Mouse (Mus musculus) layer of hippocampus, adult 11-12 months (tissue): ENCODE data around the gene Hcrtr2.

ENCODE experiments used
- DNase-seq: peaks from one replicate; pipeline ENCODE4 v3.0.0; 2022; ENCODE audit warnings: low spot score

Hcrtr2 gene

DNA sequence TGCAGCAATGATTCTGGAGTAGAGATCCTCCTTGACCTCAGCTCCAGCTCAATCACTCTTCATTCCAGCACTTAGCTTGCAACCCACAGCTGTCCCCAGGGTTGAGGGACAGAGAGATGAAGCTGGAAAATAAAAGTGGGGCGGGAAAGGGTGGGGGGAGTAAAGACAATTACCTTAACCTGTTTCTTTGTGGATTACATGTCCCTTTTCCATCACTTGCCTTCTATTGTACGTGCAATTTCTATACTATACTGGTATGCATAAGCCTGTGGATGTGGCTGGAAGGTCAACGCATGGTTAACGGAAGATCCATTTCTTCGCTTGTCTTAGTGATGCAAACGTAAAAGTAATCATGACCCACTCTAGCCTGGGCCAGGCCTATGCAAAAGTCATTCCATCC, at the start of gene Hcrtr2:
TSS of gene Hcrtr2 (minus strand) at position 101 of the 400 bp plus-strand sequence.
- no peak for DNase-seq

DNA sequence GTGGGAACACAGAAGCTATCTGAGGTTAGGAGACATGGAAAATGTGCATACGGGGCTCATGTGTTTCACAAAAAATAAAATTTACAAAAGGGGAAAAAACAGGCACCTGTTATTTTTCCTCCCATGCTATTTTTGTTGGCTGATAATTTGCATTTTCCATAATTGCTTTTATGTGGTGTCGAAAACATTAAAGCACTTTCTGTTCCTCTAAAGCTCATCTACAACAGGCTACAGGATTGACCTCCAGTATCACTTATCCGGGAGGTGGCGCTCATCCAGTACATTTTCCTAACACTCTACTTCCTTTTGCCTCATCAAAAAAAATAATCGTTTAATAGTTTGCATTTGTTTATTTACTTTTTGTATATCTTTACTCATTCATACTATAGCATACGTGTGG, 41.2 kb upstream of the Hcrtr2 start:
- DNase-seq: no peak

DNA sequence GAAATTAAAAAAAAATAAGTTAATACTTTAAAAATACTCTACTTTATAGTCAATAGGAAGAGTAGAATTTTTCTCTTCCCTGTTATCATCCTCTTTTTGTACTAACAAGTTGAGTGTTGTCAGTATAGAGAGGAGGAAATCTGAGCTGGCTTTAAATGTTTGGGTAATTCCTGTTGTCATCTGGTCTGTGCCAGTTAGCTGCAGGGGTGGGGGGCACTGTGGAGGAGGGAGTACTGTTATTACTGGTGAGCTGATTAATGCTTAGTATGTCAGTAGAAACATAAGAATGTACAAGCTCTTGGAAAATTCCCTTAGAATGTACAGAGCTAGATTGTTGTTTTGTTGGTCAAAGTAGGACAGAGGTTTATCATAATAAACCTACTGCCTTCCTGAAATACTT, 36.7 kb upstream of the Hcrtr2 start:
- DNase-seq: no peak

GRCm38 (mm10) chr9:76352346-76352745, 28.7 kb upstream of the Hcrtr2 start:
- no peak for DNase-seq

- no peak for DNase-seq
Measured at GRCm38 (mm10) chr9:76347298-76347697, 23.6 kb upstream of the Hcrtr2 start.

GRCm38 (mm10) chr9:76331081-76331480, 7.4 kb upstream of the Hcrtr2 start:
- peak; percentile 53 for DNase-seq

DNA sequence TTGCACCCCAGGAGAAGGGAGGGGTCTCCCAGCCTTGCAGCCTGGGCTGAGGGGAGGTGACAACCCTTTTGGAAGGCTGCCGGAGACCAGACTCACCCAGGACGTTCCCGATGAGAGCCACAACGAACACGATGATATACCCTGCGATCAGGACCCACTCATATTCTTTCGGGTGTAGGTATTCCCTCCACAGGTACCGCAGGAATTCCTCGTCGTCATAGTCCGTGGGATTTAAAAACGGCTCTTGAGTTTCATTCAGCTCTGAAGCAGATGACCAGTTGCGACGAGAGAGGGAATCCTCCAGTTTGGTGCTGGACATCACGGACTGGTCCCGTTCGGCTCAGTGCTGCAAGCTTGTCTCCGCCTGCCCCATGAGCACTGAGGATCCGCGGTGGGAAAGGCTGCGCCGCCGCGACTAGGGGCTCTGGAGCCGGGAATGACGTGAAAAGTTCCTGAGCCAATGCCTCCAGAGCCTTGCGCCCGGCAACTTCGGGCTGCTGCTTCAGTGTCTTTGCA, 412 bp downstream of the Hcrtr2 start:
- DNase-seq: peak; percentile 20

DNA sequence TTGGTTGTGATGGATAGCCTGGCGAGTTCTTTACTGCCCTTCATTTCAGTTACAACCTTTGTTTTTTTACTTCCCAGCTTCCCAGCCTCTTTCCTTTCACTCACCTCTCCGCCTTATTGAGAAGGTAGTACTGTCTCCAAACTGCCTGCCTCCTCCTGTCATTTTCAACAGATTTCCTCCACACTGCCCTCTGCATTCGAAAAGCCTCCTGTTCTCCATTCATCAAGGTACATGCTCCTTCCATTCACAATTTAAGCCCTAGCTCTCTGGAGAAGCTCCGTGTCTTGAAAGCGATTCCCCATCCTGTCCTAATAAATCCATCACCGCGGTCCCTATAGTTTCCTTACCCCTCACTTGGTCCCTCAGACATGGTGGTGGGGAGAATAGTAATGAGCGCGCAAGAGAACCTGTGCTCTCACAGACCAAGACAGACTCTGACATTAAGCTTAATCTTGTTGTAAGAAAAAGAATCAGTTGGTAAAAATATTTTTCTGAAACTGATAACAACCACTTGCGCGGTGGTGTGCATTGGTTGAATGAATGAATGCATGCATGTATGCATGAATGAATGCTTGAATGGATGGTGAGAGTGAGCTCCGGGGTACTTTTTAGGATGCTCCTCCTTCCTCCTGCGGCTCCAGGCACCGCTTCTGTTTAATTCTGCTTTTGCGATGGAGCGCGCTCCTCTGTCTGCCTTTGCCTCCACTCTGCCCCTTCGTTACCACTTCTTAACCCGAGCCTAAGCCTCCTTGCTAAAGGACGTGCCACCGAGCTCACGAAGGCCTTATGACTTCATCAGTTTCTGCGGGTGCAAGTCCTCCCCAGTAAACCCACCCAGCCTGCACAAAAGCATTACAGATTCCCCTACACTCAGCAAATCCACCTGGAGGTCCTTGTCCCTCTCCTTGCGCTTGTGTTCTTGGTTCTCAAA, 1.3 kb downstream of the Hcrtr2 start:
- no peak for DNase-seq

DNA sequence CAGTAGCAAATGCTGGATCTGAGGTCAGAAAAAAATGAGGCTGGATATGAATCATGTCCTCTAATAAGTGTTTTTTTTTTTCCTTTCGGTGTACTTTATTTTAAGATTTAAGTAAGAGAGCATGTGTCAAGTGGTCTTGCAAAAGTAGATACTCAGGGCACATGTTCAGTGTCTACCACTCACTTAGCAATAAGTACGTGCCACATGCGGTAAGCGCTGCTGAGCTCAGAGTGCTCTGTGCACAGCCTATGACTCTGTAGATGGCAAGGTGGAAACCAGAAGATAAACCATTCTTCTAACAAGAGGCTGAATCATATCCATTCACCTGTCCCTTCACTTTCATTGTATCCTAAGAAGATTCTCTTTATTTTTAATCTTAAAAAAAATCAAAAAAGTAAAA, 2.1 kb downstream of the Hcrtr2 start:
- DNase-seq: no peak

DNA sequence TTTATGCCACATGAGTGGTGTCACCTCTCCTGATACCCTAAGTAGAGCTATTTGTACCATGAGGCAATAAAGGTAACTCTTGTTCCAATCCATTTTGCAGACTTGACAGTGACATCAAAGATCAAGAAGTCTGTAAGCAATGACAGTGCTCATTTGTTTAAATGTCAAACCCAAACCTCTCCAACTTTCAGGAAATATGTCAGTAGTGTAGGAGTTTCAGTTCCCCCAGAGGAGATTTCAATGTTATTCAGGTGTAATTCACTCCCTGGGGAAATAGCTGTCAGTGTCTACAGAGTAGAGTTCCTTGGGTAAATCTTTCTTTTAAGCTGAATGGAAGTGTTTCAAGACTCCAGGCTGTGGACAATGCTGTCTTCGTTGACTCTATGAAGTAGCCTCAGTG, 2.9 kb downstream of the Hcrtr2 start:
- DNase-seq: no peak

DNA sequence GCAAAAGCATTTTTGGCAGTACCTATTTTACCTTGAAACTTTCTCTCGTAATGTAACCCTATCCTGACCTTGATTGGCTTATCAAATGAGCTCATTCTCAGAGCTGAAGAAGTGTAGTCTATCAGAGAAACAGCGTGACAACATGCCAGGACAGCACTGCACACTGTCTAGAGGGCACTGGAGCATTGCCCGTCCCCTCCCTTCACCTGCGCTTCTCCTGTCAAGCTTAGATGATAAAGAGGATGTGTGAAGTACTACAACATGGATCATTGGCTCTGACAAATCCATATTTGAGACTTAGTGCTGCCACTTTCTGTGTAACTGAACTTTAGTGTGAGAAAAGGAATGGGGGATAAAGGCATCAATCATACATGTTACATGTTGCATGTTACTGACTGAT, 5.4 kb downstream of the Hcrtr2 start:
- DNase-seq: no peak

DNA sequence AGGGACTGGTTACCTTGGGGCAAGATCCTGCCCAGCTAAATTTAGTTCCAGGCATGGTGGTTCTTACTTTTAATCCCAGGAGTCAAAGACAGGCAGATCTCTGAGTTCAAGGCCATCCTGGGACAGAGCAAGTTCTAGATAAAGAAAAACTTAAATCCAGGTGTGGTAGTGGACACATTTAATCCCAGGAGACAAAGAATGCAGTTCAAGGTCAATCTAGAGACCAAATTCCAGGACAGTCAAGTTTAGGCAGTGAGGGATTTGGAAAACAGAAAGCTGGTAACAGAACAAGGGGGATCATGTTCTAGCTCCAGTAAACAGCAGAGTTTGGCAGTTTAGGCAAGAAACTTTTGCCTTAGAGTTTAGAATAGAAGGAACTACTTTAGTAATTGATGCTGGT, 8.6 kb downstream of the Hcrtr2 start:
- no peak for DNase-seq

DNA sequence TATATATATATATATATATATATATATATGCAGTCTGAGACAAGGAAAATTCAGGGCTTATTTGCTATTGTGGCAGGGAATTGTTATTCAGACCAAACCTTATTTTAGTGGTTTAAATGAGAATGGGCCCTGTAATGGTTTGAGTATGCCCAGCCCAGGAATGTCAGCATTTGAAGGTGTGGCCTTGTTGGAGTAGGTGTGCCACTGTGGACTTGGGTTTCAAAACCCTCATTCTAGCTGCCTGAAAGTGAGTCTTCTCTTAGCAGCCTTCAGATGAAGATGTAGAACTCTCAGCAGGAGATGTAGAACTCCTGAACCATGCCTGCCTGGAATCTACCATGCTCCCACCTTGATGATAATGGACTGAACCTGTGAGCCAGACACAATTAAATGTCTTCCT, 9.7 kb downstream of the Hcrtr2 start:
- no peak for DNase-seq

- DNase-seq: no peak
Measured at GRCm38 (mm10) chr9:76312221-76312620, 11.4 kb downstream of the Hcrtr2 start.

- DNase-seq: no peak
Measured at GRCm38 (mm10) chr9:76291384-76291783, 32.3 kb downstream of the Hcrtr2 start.

GRCm38 (mm10) chr9:76270886-76271285, 52.8 kb downstream of the Hcrtr2 start:
- no peak for DNase-seq

DNA sequence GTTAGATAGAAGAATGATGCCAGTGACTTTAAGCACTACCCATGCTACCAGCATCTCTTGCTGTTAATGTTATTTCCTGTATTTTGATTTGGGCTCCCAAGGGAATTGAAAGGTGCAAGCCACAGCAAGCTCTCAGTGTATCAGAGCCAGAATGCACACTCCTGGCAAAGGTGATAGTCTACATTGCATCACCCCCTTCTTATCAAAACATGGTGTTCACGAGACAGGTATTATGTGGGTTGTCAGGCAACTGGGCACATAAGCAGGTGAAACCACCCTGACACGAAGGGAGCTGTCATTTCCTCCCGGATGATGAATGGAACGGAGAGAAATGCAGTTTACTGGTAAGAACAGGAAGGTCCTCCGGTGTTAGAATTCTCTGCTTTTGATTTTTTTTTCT, 65.9 kb downstream of the Hcrtr2 start:
- no peak for DNase-seq

DNA sequence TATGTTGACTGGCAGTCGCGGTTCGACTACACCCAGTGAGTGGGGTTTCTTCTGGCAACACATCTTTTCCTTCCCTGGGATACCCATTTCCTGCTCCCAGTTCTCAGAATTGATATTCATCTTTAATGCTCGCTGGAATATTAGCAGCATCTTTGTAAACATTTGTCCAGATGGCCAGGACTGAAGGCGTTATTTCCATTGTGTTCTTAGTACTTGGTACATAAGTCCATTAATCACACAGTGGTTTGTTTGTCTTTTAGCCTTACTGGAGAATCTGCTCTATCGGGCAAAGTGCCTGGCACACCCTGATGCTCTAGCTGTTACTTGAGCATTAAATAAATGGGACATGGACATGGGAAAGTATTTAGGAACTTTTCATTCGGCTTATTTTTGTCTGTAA, 71.1 kb downstream of the Hcrtr2 start:
- DNase-seq: no peak

- DNase-seq: no peak
Measured at GRCm38 (mm10) chr9:76252109-76252508, 71.5 kb downstream of the Hcrtr2 start.

DNA sequence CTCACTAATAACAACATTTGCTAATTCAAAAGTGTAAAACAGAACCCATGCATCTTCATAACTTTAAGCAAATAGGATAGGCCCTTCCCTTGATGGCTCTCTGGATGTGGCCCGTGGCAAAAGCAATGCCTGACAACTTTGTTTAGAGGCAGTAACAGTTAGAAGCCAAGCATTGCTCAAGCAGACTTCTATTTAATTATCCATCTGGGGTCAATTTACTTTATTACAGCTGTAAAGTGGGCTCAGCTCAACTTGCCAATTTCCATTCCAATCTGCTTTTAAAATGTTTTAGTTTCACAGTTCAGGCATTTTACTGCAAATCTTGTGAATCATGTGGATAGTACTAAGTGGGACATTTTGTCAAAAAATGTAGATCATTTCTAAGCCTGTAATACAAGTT, 81.3 kb downstream of the Hcrtr2 start:
- no peak for DNase-seq

- DNase-seq: no peak
Measured at GRCm38 (mm10) chr9:76237946-76238345, 85.7 kb downstream of the Hcrtr2 start.

GRCm38 (mm10) chr9:76237243-76237642, 86.4 kb downstream of the Hcrtr2 start:
- DNase-seq: no peak

- DNase-seq: peak; percentile 56
Measured at GRCm38 (mm10) chr9:76236626-76237025, 87.0 kb downstream of the Hcrtr2 start.
